Mouse (Mus musculus): Measurements from ENCODE around the gene Gm48551. TPM values are rescaled to one million over a fixed set of nuclear protein-coding genes. Genes with fewer than 3 reads are reported as not detected.
A peak's percentile ranks its signal among the peaks of the same experiment; 100 is the strongest.

Gene Gm48551
- polyA plus RNA-seq, 1 experiment from 2014 or later = 1.1 TPM

- 60% methylated on average over 12 of the region's 12 CpGs for WGBS
- Histone ChIP-seq H3K9me3 (ENCODE audit: control insufficient read depth, low read length) (no peaks in the 10 kb centered on the region), H3K36me3 (ENCODE audit: control insufficient read depth, insufficient read depth, low read length) (peaks cover 5% of the 10 kb centered on the region; the same call in 1 of the 2 replicates), H3K9ac (ENCODE audit: low read length) (peak overlapping the region; percentile 38), H3K27me3 (ENCODE audit: control insufficient read depth, insufficient read depth, low read length) (no peaks in the 10 kb centered on the region), H3K27ac (replicated peaks) (peak overlapping the region; percentile 82), H3K4me3 (ENCODE audit: low read depth, low read length) (no peak overlapping the region), H3K4me2 (replicated peaks; ENCODE audit: low read depth) (peak overlapping the region; percentile 25), H3K4me1 (replicated peaks; ENCODE audit: control insufficient read depth, insufficient read depth) (peaks cover 4% of the 10 kb centered on the region)
- peak; percentile 36 for ATAC-seq (ENCODE audit: low FRiP score, low TSS enrichment)
- no peak for TF ChIP-seq CTCF (IDR thresholded peaks at IDR 0.05; ENCODE audit: low read depth)
- TF ChIP-seq EP300 (optimal IDR thresholded peaks at IDR 0.05) = no peak
- DNase-seq (ENCODE audit: low spot score) = peak; percentile 70
These were observed 21.8 kb upstream of the Gm48551 start for GRCm38 (mm10) chr10:81362336-81362949.

- WGBS = 13% methylated on average over 54 of the region's 54 CpGs
- no peaks in the 10 kb centered on the region for H3K9me3 ChIP-seq (ENCODE audit: control insufficient read depth, low read length)
- peak overlapping the region; percentile 60 for H3K9ac ChIP-seq (ENCODE audit: low read length)
- TF ChIP-seq EP300 (optimal IDR thresholded peaks at IDR 0.05) = no peak
- TF ChIP-seq CTCF (IDR thresholded peaks at IDR 0.05; ENCODE audit: low read depth) = no peak
- peaks cover 14% of the 10 kb centered on the region for H3K36me3 ChIP-seq (ENCODE audit: control insufficient read depth, insufficient read depth, low read length)
- peak overlapping the region; percentile 59 for H3K4me2 ChIP-seq (replicated peaks; ENCODE audit: low read depth)
- H3K27me3 ChIP-seq (ENCODE audit: control insufficient read depth, insufficient read depth, low read length) = no peaks in the 10 kb centered on the region
- peaks cover 4% of the 10 kb centered on the region for H3K4me1 ChIP-seq (replicated peaks; ENCODE audit: control insufficient read depth, insufficient read depth)
- H3K27ac ChIP-seq (replicated peaks) = peak overlapping the region; percentile 82
- H3K4me3 ChIP-seq (ENCODE audit: low read depth, low read length) = peak overlapping the region; percentile 35
- DNase-seq (ENCODE audit: low spot score) (no peak), ATAC-seq (ENCODE audit: low FRiP score, low TSS enrichment) (no peak)
These were observed 20.6 kb upstream of the Gm48551 start for GRCm38 (mm10) chr10:81363436-81364346.

GRCm38 (mm10) chr10:81364666-81365065, 19.6 kb upstream of the Gm48551 start:
- H3K27me3 ChIP-seq (ENCODE audit: control insufficient read depth, insufficient read depth, low read length) = no peaks in the 10 kb centered on the region
- peaks cover 4% of the 10 kb centered on the region for H3K4me1 ChIP-seq (replicated peaks; ENCODE audit: control insufficient read depth, insufficient read depth)
- H3K4me3 ChIP-seq (ENCODE audit: low read depth, low read length) = peak overlapping the region; percentile 35
- H3K27ac ChIP-seq (replicated peaks) = peak overlapping the region; percentile 82
- peak; percentile 43 for ATAC-seq (ENCODE audit: low FRiP score, low TSS enrichment)
- H3K36me3 ChIP-seq (ENCODE audit: control insufficient read depth, insufficient read depth, low read length) = peaks cover 23% of the 10 kb centered on the region
- H3K9me3 ChIP-seq (ENCODE audit: control insufficient read depth, low read length) = no peaks in the 10 kb centered on the region
- TF ChIP-seq CTCF (IDR thresholded peaks at IDR 0.05; ENCODE audit: low read depth) (no peak), EP300 (optimal IDR thresholded peaks at IDR 0.05) (no peak)
- H3K4me2 ChIP-seq (replicated peaks; ENCODE audit: low read depth) = peak overlapping the region; percentile 59
- DNase-seq (ENCODE audit: low spot score) = peak; percentile 88
- H3K9ac ChIP-seq (ENCODE audit: low read length) = peak overlapping the region; percentile 60
- WGBS = 8% methylated on average over 28 of the region's 28 CpGs

GRCm38 (mm10) chr10:81365073-81365472, 19.2 kb upstream of the Gm48551 start:
- peaks cover 4% of the 10 kb centered on the region for H3K4me1 ChIP-seq (replicated peaks; ENCODE audit: control insufficient read depth, insufficient read depth)
- peak overlapping the region; percentile 82 for H3K27ac ChIP-seq (replicated peaks)
- TF ChIP-seq EP300 (optimal IDR thresholded peaks at IDR 0.05) (no peak), CTCF (IDR thresholded peaks at IDR 0.05; ENCODE audit: low read depth) (no peak)
- ATAC-seq (ENCODE audit: low FRiP score, low TSS enrichment) (peak; percentile 1; the same call in 1 of the 2 replicates), DNase-seq (ENCODE audit: low spot score) (no peak)
- peaks cover 27% of the 10 kb centered on the region for H3K36me3 ChIP-seq (ENCODE audit: control insufficient read depth, insufficient read depth, low read length)
- H3K4me3 ChIP-seq (ENCODE audit: low read depth, low read length) = no peak overlapping the region
- H3K27me3 ChIP-seq (ENCODE audit: control insufficient read depth, insufficient read depth, low read length) = no peaks in the 10 kb centered on the region
- peak overlapping the region; percentile 59 for H3K4me2 ChIP-seq (replicated peaks; ENCODE audit: low read depth)
- WGBS = 30% methylated on average over 4 of the region's 4 CpGs
- H3K9ac ChIP-seq (ENCODE audit: low read length) = peak overlapping the region; percentile 60
- H3K9me3 ChIP-seq (ENCODE audit: control insufficient read depth, low read length) = no peaks in the 10 kb centered on the region

- ATAC-seq (ENCODE audit: low FRiP score, low TSS enrichment) (peak; percentile 38), DNase-seq (ENCODE audit: low spot score) (peak; percentile 68)
- TF ChIP-seq CTCF (IDR thresholded peaks at IDR 0.05; ENCODE audit: low read depth) (no peak), EP300 (optimal IDR thresholded peaks at IDR 0.05) (no peak)
- H3K4me1 ChIP-seq (replicated peaks; ENCODE audit: control insufficient read depth, insufficient read depth) = peaks cover 4% of the 10 kb centered on the region; the same call in 1 of the 2 replicates
- no peaks in the 10 kb centered on the region for H3K27me3 ChIP-seq (ENCODE audit: control insufficient read depth, insufficient read depth, low read length)
- peaks cover 35% of the 10 kb centered on the region for H3K36me3 ChIP-seq (ENCODE audit: control insufficient read depth, insufficient read depth, low read length)
- peak within 1 kb of the TSS; percentile 60 for H3K9ac ChIP-seq (ENCODE audit: low read length)
- peak within 1 kb of the TSS; percentile 82 for H3K27ac ChIP-seq (replicated peaks)
- 30% methylated on average over 12 of the region's 12 CpGs for WGBS
- H3K4me2 ChIP-seq (replicated peaks; ENCODE audit: low read depth) = peak within 1 kb of the TSS; percentile 59
- H3K4me3 ChIP-seq (ENCODE audit: low read depth, low read length) = peak within 1 kb of the TSS; percentile 35
- H3K9me3 ChIP-seq (ENCODE audit: control insufficient read depth, low read length) = no peaks in the 10 kb centered on the region
These were observed 18.4 kb upstream of the Gm48551 start, which contains the start of gene 4930404N11Rik for GRCm38 (mm10) chr10:81365672-81366476. 4930404N11Rik (minus strand) TSS chr10:81365816.
